8 mouse cellular contexts compared by ENCODE assay signal in the genomic region with DNA sequence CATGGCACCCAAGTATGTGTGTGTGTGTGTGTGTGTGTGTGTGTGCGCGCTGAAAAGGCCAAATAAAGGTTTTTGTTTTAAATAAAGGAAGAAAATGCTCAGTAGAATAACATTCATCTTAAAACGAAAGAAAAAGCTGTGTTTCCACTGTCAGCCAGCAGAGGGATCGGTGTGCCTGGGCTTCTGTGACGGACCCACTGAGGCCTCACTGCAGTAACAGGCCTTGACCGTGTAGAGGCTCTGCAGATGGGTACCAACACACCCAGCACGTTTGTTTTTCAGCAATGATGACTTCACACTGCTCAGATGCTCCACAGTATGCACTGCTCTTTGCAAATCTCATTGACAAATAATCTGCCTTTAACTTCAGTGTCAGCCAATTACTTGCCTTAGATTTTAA. TPM values are rescaled to one million over a fixed set of nuclear protein-coding genes. Genes with fewer than 3 reads are reported as not detected.
DNase-seq lines count a peak whose midpoint lies in the region; ATAC-seq lines count a peak whose summit lies in the region.

No protein-coding gene starts in this region.

- peak; percentile 90 for DNase-seq in heart, adult 11 months
- DNase-seq in cerebellum, postnatal 14 days, result peak; percentile 81 to 86
- DNase-seq in frontal cortex, postnatal 25 days (ENCODE audit: low spot score in 2 of 2), result peak; percentile 32 to 64
- peak; percentile 57 for DNase-seq in kidney, adult 18-20 months
- peak; percentile 68 for DNase-seq in left cerebral cortex, postnatal 4 days
- DNase-seq in spleen, postnatal 36 days (ENCODE audit: low spot score in 2 of 2), result peak; percentile 48 to 56

- intact Hi-C loops in left cerebral cortex, postnatal 4 days (cut with DNase I), result loop anchor here (10.0 kb wide), 1 partner anchor 1331 kb away; no protein-coding TSS in a partner anchor

- H3K36me3 ChIP-seq in heart, embryonic 11.5 days (ENCODE audit: control insufficient read depth, insufficient read depth, low read length), result no peaks in the 10 kb centered on the region
- H3K36me3 ChIP-seq in midbrain, embryonic 13.5 days, result peaks cover 25% of the 10 kb centered on the region

- no peak overlapping the region for H3K27ac ChIP-seq in heart, embryonic 11.5 days (ENCODE audit: low read depth, low read length)
- H3K27ac ChIP-seq in midbrain, embryonic 13.5 days, result no peak overlapping the region

- H3K4me2 ChIP-seq in heart, embryonic 11.5 days, result no peak overlapping the region
- no peak overlapping the region for H3K4me2 ChIP-seq in midbrain, embryonic 13.5 days (replicated peaks)

- H3K27me3 ChIP-seq in heart, embryonic 11.5 days (ENCODE audit: control insufficient read depth, insufficient read depth, low read length), result no peaks in the 10 kb centered on the region
- H3K27me3 ChIP-seq in midbrain, embryonic 13.5 days, result no peaks in the 10 kb centered on the region

- no peaks in the 10 kb centered on the region for H3K9me3 ChIP-seq in heart, embryonic 11.5 days (replicated peaks; ENCODE audit: control insufficient read depth, low read length)
- no peaks in the 10 kb centered on the region for H3K9me3 ChIP-seq in midbrain, embryonic 13.5 days

- ATAC-seq in heart, embryonic 11.5 days (replicated peaks; ENCODE audit: insufficient number of reproducible peaks, low FRiP score, low TSS enrichment), result no peak; the same call in 1 of the 2 replicates
- ATAC-seq in midbrain, embryonic 13.5 days, result peak; percentile 92

- H3K9ac ChIP-seq in heart, embryonic 11.5 days (ENCODE audit: low read depth, low read length), result no peak overlapping the region
- no peak overlapping the region for H3K9ac ChIP-seq in midbrain, embryonic 13.5 days (replicated peaks)

- H3K4me3 ChIP-seq in heart, embryonic 11.5 days (ENCODE audit: low read depth, low read length), result no peak overlapping the region
- H3K4me3 ChIP-seq in midbrain, embryonic 13.5 days (replicated peaks), result no peak overlapping the region

- 20% methylated on average over 7 of the region's 7 CpGs for WGBS in heart, embryonic 11.5 days (ENCODE audit: insufficient replicate concordance)
- WGBS in midbrain, embryonic 13.5 days, result 17% methylated on average over 7 of the region's 7 CpGs

- no peaks in the 10 kb centered on the region for H3K4me1 ChIP-seq in heart, embryonic 11.5 days (ENCODE audit: control insufficient read depth, insufficient read depth, low read length)
- no peaks in the 10 kb centered on the region for H3K4me1 ChIP-seq in midbrain, embryonic 13.5 days (replicated peaks)

RNA-seq across cellular contexts. Expression of gene Efhc1, which starts 18.0 kb away (rescaled TPM):
- 0.66 and 1.3 TPM in 2 replicates for polyA plus RNA-seq in heart, embryonic 11.5 days (2014; fragmentation: Nextera tagmentation; extraction: Ambion mirVana)
- 1 to 10 TPM in 1 of 2 experiments, under 1 TPM in 1; 0.97 to 2.2 TPM for total RNA-seq in left cerebral cortex, postnatal 4 days (2021)
- 1.5 TPM in 2 replicates for polyA plus RNA-seq in midbrain, embryonic 13.5 days (2015; fragmentation: Nextera tagmentation; extraction: Ambion mirVana)

RNA-seq across cellular contexts. Expression of gene Paqr8, which starts 43.1 kb away (rescaled TPM):
- 3.0 and 4.8 TPM in 2 replicates for polyA plus RNA-seq in heart, embryonic 11.5 days (2014; fragmentation: Nextera tagmentation; extraction: Ambion mirVana)
- 10 to 100 TPM; 37.9 to 44.9 TPM for total RNA-seq in left cerebral cortex, postnatal 4 days (2021)
- polyA plus RNA-seq in midbrain, embryonic 13.5 days (2015; fragmentation: Nextera tagmentation; extraction: Ambion mirVana), result 12.5 and 13.4 TPM in 2 replicates
